Mouse (Mus musculus) naive thymus-derived CD4-positive, alpha-beta T cell, adult 2 months (primary cell): Measurements from ENCODE around the gene Rwdd1.
A peak's percentile ranks its signal among the peaks of the same experiment; 100 is the strongest.
"Not testable (repeated sequence)": the region's sequence is repeated elsewhere in the genome, so short reads cannot be mapped to it uniquely, and the experiment has no call there.

Experiments used
- DNase-seq: peaks from one replicate; pipeline ENCODE4 v3.0.0-alpha.2; 2011; ENCODE audit warnings: low read depth

The Rwdd1 gene

DNA sequence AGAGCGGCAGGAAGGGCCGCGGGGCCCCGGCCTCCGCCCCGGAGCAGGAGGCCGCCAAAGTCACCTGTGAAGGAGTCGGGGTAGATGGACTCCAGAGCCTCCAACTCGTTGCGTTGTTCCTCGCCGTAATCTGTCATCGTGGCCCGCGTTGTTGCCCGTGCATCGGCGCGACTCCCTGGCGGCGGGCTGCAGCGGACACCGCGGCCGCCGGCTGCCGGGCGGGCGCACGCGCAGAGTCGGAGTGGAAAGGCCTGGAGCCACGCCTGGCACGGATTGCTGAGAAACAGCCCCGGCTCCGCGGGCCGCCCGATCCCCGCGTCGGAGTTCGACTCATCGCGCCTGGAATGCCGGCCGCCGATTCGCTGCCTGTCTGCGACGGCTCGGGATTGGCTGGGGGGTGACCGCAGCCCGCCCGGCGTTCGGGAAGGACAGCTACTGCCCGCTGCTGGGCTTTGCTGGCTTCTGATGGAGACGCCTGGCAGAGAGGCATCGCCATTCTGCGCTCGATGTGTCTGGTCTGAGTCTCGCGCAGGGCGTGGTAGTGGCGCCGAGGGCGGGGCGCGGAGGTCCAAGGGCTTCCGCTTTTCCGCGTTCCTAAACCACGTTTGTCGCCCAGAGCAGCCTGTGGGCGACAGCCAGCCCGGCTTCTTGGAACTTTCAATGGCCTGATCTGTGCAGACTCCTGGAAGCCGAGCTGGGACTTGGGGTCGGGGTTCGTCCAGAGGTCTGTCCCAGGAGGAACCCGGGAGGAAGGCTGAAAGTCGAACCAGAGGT lies at the start of gene Rwdd1:
Gene Rwdd1, minus strand, starts transcription at position 323 of the 774 bp plus-strand sequence.
- DNase-seq = peak; percentile 96

DNA sequence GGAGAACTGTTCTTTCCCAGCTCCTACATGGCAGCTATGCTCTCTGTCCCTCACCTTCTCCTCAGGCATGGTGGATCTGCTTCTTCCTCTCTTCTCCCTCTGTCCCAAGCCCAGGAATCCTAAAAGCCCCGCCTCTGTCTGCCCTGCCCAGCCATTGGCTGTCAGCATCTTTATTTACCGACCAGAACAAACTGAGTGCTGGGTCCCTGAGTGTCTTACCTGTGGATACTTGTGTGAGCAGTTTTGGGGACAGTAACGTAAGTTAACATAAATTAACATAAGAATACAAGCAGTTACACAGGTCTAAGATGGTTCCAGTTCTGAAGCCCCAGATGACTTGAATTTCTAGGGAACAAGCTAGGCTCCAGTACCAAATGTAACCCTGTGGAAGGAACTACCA lies 47.2 kb upstream of the Rwdd1 start:
- no peak for DNase-seq

DNA sequence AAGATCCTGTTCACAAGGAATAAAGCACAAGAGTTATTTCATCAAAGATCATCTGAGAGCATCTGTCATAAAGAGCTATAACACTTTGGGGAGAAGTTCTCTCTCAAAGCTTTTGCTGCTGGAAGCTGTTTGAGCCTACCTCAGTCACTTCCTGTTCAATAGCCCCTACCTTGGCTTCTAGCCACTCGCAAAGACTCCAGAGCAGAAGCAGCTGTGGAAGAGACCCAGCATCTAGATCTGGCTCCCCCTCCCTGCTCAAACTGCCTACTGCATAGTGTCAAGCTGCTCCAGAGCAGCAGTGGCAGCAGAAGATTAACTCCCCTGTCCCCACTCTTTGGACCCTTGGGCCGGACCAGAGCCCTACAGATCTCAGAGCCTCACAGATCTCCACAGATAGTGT lies 34.6 kb upstream of the Rwdd1 start:
- DNase-seq = no peak

DNA sequence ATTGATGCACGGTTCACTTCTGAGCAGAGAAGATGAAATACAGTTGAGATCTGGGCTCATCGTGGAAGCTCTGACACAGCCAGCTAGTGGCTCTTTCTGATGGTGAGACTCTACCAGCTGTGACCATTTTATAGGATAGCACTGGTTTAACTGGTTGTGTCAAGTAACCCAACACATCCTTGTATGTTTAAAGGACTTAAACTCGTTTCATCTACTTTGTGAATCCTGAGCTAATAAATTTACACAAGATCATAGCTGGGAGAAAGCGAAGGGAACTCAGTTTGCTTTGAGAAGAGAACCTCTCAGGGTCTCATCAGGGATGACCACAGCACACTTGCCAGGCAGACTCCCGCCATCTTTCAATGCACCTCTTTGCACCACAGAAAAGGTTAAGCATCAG lies 24.8 kb upstream of the Rwdd1 start, which contains the start of gene Calhm4:
Gene Calhm4, minus strand, starts transcription at position 101 of the 400 bp plus-strand sequence.
- DNase-seq = no peak

DNA sequence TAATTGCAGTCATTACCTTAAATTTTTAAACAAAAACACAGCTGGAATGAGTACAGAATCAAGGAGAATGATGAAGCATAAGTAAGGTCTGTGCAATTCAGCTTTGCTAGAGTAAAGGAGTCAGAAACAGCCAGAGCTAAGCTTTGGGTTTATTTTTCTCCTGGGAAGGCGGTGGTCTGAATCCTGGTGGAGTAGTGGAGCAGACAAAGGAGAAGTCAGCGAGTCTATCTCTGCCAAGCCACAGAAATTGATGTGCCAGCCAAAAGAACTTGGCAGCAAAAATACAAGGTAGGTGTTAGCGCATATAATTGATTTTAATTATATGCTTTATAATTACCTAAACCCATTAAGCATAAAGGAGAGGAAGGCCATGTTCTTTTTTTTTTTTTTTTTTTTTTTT lies 18.0 kb upstream of the Rwdd1 start, which contains the start of gene Trappc3l:
Gene Trappc3l, plus strand, starts transcription at position 197 of the 400 bp plus-strand sequence.
- DNase-seq = no peak

DNA sequence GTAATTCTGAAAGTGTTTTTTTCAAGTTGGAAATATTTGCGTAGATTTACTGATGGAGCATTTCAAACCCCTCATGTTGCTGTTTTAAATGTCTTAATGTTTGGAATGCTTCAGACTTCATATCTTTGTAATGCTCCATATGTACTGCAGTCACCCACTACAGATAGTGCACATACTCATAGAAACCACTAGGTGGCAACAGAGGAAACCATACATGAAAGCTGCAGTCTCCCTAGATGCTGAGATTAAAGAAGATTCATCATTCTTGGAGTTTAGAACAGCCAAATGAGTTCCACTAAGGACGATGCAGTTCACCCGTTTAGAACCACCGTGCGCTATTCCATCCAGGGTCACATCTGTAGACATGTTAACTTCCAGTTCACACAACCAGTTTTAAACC lies 17.2 kb upstream of the Rwdd1 start:
- DNase-seq = peak; percentile 72

DNA sequence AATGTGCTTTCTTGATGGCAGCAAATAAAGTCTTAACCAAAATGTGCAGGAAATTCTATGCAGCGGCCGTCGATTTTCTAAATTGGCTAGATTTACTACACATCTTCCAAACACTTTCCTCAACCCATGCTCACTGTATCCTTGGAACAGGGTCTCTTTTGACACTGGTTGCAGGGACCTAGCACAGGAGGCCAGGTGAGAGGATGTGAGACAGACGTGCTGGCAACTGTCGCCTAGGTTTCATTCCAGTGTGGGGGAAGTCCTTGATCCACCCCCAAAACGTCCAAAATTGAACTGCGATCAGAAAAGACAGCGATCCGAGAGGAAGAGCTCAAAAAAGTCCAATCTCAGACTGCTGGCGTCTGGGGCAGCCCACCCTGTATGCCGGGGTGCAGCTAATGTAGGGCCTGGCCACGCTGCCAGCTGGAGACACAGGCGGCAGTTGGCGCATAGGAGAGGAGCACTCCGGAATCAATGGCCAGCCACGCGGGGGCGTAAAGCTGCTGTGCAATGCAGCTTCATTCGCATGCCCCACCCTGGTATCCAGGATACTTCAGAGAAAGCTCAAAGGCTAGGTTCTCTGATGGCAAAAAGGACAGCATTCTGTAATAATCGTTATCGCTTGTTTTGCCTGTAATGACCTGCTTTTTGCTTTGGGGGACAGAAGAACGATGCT lies 14.3 kb upstream of the Rwdd1 start:
- DNase-seq = peak; percentile 75

DNA sequence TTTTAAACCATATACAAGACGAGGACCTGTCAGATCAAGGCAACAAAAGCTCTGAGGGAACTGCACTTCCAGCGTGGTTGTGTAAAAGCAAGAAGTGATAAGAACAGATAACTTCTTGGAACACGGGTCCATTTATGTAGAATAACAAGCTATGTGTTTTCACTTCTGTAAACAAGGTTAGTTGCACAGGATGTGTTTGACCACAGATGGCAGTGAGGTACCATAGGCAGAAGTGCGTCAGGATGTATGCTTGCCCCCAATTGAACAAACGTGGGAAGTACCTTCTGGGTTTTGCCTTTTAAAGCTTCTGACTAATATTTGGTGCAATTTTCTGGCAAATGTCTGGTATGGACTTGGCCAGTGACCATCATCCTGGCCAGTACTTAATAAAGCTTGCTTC lies 10.9 kb upstream of the Rwdd1 start:
- DNase-seq = no peak

DNA sequence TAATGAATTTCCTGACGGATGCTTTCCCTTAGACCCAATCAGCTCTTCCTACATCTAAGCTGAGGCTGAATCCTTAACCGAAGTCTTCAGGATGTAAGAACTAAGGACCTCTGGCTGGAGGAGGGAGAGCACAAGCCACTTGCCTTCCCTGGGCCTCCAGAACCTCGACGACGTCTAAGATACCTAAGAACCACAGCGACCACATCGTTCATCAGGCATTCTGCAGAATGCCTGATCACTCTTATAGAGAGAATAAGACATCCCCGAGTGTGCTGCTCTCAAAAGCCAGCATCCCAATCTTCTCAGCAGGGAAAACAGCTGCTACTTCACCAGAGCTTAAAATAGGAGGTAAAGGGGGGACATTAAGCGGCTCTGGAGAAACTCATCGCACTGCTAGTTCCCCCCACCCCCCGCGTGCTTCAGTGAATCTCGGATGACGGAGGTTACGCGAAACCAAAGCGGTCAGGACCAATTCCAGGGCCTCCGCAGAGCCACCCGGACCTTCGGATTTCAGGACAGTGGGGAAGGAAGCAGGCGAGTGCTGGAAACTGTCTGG lies 600 bp downstream of the Rwdd1 start:
- no peak for DNase-seq

DNA sequence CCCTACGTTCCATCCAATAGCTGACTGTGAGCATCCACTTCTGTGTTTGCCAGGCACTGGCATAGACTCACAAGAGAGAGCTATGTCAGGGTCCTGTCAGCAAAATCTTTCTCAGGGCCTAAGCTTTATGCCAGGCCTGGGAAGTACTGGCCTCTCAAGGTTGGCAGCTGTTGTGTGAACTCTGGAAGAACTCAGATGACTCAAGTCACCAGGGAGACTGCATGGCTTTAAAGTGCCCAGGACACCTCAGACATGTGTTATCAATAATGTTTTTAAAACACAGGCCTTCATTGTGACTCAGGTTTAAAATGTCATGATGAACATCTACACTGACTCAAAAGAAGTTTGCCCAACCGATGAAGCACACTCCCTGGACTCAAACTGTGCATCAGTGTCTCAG lies 6.2 kb downstream of the Rwdd1 start:
- no peak for DNase-seq

DNA sequence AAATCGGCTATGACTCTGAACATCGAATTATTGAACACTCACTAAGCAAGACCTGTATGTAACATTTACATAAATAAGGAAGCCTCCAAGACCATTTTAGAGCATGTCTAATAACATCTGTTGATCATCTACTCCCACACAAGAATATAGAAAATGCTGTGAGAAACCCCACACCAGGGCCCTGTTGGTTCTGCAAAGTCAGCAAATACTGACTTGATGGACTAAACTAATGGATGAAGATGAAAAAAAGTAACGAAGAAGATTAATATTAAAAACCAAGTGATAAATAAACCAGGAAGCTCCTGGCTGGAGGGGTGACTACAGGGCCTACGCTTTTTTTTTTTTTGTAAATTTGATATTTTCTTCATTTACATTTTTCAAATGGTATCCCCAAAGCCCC lies 6.8 kb downstream of the Rwdd1 start:
- no peak for DNase-seq

DNA sequence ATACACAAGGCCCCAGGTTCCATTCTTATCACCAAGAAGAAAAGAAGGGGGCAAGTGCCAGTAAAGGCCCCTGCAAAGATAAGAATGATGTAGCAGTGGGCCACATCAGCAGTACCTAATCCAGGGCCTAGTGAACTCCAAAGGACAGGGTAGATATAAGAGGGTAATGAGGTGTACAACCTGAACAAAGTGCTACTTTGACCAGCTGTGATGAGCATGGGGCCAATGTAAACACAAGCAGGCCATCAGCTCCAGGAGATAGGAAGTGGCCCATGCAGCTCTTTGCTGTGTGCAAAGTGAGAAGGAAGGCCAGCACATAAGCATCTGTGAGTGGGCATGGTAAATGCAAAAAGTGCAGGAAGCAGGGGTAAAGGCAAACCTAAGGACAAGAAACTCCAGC lies 21.0 kb downstream of the Rwdd1 start:
- DNase-seq = no peak

DNA sequence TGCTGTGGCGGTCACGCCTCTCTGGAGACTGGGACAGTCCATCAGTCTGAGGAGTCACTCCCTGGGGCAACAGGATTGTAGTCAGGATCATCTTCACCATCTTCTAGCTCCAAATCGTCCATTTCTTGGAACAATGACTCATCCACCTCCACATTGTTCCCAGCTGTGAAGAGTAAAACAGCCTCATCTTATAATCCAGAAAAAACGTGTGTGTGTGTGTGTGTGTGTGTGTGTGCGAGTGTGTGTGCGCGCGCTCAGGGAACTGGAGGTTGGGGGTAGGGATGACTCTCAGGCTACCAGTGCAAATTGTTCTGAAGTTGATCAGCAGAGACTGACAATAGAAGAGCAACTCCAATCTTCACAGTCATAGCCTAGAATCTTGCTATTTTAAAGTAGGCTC lies 22.7 kb downstream of the Rwdd1 start:
- not testable (repeated sequence) for DNase-seq

DNA sequence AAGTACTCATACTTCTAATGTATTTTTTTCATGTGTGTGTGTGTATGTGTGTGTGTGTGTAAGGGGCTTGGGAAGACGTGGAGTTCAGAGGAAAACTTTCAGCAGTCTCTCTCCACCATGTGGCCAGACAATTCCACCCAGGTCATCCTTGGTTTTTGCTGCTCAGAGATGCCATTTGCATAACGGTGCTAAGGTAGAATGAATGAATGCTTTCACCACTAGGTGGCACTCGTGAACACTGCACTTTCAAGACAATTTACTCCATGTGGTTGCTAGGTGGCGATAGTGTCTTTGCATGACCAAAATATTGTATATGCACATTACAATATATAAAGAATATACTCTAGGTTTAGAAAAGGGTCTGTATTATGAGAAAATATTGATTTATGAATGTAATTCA lies 32.7 kb downstream of the Rwdd1 start:
- DNase-seq = peak; percentile 91

DNA sequence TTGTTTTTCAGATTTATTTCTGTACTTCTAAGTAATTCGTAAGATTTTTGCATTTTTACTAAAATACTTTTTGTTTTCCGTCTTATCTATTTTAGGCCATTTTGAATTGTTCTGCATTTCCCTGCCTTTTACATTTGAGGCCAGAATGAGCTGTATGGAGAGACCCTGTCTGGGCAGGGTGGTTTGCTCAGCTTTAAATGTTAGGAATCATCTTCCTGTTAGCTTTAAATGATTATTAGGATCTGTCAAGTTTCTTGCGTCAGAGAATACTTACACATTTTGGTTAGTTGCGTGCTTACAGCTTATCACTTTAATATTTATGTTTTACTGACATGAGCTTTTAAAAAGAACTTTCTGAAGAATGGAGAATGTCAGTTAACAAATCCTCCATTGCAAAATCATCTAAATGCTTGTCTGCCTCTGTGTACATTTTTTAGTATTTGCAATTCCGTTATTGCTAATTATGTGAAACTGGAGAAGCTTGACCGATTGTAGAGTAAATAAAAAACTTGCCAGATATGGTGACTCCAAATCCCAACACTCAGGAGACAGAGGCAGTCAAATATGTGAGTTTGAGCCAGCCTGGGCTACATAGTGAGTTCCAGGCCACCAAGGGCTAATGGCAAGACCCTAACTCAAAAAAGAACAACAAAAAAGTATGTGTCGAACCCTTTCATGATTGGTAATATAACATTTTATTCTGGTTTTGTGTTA lies 44.5 kb downstream of the Rwdd1 start:
- no peak for DNase-seq

DNA sequence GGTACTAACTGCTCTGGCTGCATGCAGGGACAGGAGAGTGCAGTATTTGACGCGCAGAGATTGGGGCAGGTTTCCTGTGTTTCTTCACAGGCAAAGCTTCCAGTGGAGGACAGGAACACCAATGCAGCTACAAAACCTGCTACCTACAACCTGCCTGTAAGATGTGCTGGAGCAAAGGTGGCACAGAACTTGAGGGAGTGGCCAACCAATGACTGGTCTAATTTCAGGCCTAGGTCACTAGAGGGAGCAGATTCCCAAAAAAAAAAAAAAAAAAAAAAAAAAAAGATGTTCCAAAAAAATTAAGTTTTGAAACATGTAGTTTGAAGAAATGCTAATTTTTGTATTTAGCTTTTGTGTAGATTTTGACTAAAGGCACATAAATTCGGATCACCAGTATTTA lies 66.9 kb downstream of the Rwdd1 start:
- no peak for DNase-seq

DNA sequence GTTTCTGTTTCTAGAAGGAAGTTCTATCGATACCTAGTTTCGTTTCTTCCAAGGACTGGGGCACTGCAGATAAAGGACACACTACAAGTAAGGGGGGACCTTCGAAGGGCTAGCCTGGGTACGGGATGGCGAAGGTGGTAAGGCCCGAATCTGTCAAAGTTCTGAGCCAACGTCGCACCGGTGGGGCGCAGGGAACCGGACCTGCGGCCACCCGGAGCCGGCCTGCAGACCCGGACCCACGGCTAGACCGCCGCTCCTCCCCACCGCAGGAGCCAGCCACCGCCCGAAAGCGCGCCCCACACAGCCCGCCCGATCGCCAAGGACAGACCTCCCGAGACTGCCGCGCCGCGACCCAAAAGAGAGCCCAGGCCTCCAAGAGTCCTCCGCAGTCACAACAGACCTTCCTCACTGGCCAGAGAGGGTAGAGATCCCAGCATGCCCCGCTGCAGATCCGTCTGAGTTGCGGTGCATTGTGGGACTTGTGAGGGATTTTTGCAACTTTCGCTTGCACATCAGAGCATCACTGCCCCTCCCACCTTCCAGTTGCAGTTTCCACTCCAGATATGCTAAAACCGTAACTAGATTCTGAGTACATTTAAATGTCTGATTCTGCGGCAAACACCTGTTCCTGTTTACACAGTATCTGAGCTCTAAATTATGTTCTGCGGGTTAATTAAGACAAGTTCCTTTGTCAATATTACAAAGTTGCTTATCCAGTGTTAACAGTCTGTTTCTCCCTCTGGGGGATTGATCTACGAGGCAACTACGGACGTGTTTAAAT lies 68.4 kb downstream of the Rwdd1 start, which contains the start of gene Zup1:
Gene Zup1, minus strand, starts transcription at position 467 of the 781 bp plus-strand sequence.
- DNase-seq = peak; percentile 92
